Comparison of ENCODE assay signal across 17 mouse cellular contexts in the genomic region with DNA sequence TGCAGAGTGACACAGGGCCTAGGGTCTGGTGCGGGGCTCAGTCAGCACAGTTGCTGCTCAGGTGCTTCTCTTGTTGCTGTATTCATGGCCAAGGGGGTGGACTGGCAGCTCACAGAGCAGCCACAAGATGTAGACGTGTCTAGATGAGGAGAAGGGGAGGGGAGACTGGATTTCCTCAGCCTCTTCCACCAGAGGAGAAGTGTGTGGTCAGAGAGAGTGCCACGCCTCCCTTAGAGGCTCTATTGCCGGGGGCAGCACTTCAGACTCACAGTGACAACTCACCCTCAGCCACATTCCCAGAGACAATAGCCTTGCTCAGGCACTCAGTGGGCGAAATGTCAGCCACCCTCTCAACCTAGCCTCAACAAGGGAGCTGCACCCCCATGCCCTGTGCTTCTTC. TPM values are rescaled to one million over a fixed set of nuclear protein-coding genes. Genes with fewer than 3 reads are reported as not detected.
"Had no signal": no experiment of that assay in that cellular context is flagged by ENCODE, and none has a peak within 500 bp of the region (broad histone marks: within the 10 kb centered on the region; RNA-seq: fewer than 3 reads in every experiment).

No protein-coding gene starts in this region.

- H3K4me1 ChIP-seq: liver, embryonic 13.5 days had no signal

- H3K27ac ChIP-seq: kidney, postnatal 0 days; limb, embryonic 12.5 days; liver, embryonic 13.5 days; macrophage; midbrain, embryonic 10.5 days; neural tube, embryonic 13.5 days had no signal

- H3K9ac ChIP-seq: limb, embryonic 12.5 days; liver, embryonic 13.5 days; liver, postnatal 0 days; neural tube, embryonic 13.5 days had no signal

- H3K9me3 ChIP-seq: limb, embryonic 12.5 days; liver, embryonic 13.5 days; midbrain, embryonic 10.5 days; neural tube, embryonic 13.5 days had no signal

- ATAC-seq: liver, postnatal 0 days had no signal

- H3K4me3 ChIP-seq: limb, embryonic 12.5 days; liver, embryonic 13.5 days; midbrain, embryonic 10.5 days; myocyte; neural tube, embryonic 13.5 days had no signal

- H3K27me3 ChIP-seq: limb, embryonic 12.5 days; liver, embryonic 13.5 days; neural tube, embryonic 13.5 days had no signal

- H3K4me2 ChIP-seq: limb, embryonic 12.5 days; liver, embryonic 13.5 days; neural tube, embryonic 13.5 days had no signal

- DNase-seq: kidney, adult 11 months; liver; liver, postnatal 0 days had no signal

RNA-seq across cellular contexts. Expression of a gene that starts 11.8 kb away (rescaled TPM):
- total RNA-seq: layer of hippocampus, adult 18-20 months; layer of hippocampus, postnatal 36 days; left cerebral cortex, postnatal 36 days had no signal
- polyA plus RNA-seq: kidney, postnatal 0 days; limb, embryonic 12.5 days; liver, embryonic 13.5 days; liver, postnatal 0 days; macrophage; midbrain, embryonic 14.5 days; myocyte; spleen, adult 2 months; stomach, embryonic 16.5 days; thymus, postnatal 0 days had no signal

RNA-seq across cellular contexts. Expression of a gene that starts 49.1 kb away (rescaled TPM):
- total RNA-seq: layer of hippocampus, postnatal 36 days; left cerebral cortex, postnatal 36 days had no signal
- polyA plus RNA-seq: limb, embryonic 12.5 days; midbrain, embryonic 10.5 days had no signal
